Mouse (Mus musculus) testis, postnatal 14 days (tissue): ENCODE results near the gene Msmo1.

Experiments
- DNase-seq: peaks from one replicate; pipeline ENCODE4 v3.0.0; 2021; ENCODE audit warnings: low spot score

The Msmo1 gene

GRCm38 (mm10) chr8:64712499-64712898, 21.1 kb downstream of the Msmo1 start:
- no peak for DNase-seq

- DNase-seq = no peak
These were observed 22.0 kb downstream of the Msmo1 start for GRCm38 (mm10) chr8:64711544-64711943.

GRCm38 (mm10) chr8:64707481-64707880, 26.1 kb downstream of the Msmo1 start:
- DNase-seq = no peak

- no peak for DNase-seq
These were observed 30.4 kb downstream of the Msmo1 start for GRCm38 (mm10) chr8:64703191-64703590.

- peak; percentile 75 for DNase-seq
These were observed 40.9 kb downstream of the Msmo1 start, which contains the start of gene Cpe for GRCm38 (mm10) chr8:64692651-64693201. TSS of gene Cpe (minus strand) at chr8:64693054.

GRCm38 (mm10) chr8:64691591-64692401, 41.8 kb downstream of the Msmo1 start:
- DNase-seq = no peak

- no peak for DNase-seq
These were observed 42.7 kb downstream of the Msmo1 start for GRCm38 (mm10) chr8:64690845-64691244.

GRCm38 (mm10) chr8:64690306-64690705, 43.3 kb downstream of the Msmo1 start:
- DNase-seq = no peak

GRCm38 (mm10) chr8:64688741-64689140, 44.9 kb downstream of the Msmo1 start:
- DNase-seq = no peak

- no peak for DNase-seq
These were observed 45.4 kb downstream of the Msmo1 start for GRCm38 (mm10) chr8:64688161-64688560.

- DNase-seq = no peak
These were observed 51.1 kb downstream of the Msmo1 start for GRCm38 (mm10) chr8:64682501-64682900.

GRCm38 (mm10) chr8:64676381-64676780, 57.2 kb downstream of the Msmo1 start:
- DNase-seq = no peak

- no peak for DNase-seq
These were observed 58.5 kb downstream of the Msmo1 start for GRCm38 (mm10) chr8:64674951-64675585.

- DNase-seq = no peak
These were observed 60.7 kb downstream of the Msmo1 start for GRCm38 (mm10) chr8:64672920-64673319.

GRCm38 (mm10) chr8:64671937-64672336, 61.7 kb downstream of the Msmo1 start:
- DNase-seq = no peak
